24 mouse cellular contexts compared by ENCODE assay signal in genomic region chr6:139895637-139896036, GRCm38 (mm10).
A peak's percentile ranks its signal among the peaks of the same experiment; 100 is the strongest.
DNase-seq lines count a peak whose midpoint lies in the region; ATAC-seq and TF ChIP-seq lines count a peak whose summit lies in the region.
"Had no signal": no experiment of that assay in that cellular context is flagged by ENCODE, and none has a peak within 500 bp of the region (broad histone marks: within the 10 kb centered on the region; RNA-seq: fewer than 3 reads in every experiment).

No protein-coding gene starts in this region.

- no peak for DNase-seq in intestine, embryonic 14.5 days (ENCODE audit: low spot score)
- DNase-seq in lung, adult 18-20 months = no peak
- peak; percentile 31 for DNase-seq in yolk sac, embryonic 10.5 days (ENCODE audit: low spot score)
- no peak for DNase-seq in midbrain, embryonic 10.5 days (ENCODE audit: low spot score)
- no peak for DNase-seq in gastrocnemius, postnatal 36 days
- DNase-seq: adrenal gland, postnatal 36 days; cerebellum, adult 9-10 months; forebrain, postnatal 0 days; gastrocnemius, postnatal 14 days; heart, adult 2 months; heart, postnatal 36 days; layer of hippocampus, adult 9-11 months; liver, postnatal 0 days; right cerebral cortex, adult 18-20 months; right cerebral cortex, postnatal 4 days; thymus, postnatal 14 days had no signal

- no peaks in the 10 kb centered on the region for H3K36me3 ChIP-seq in intestine, embryonic 14.5 days (ENCODE audit: control insufficient read depth, insufficient read depth, low read length)
- no peaks in the 10 kb centered on the region for H3K36me3 ChIP-seq in intestine, postnatal 0 days (ENCODE audit: control insufficient read depth, insufficient read depth)
- no peaks in the 10 kb centered on the region for H3K36me3 ChIP-seq in lung, embryonic 15.5 days
- H3K36me3 ChIP-seq in intestine, embryonic 15.5 days = no peaks in the 10 kb centered on the region
- H3K36me3 ChIP-seq in midbrain, embryonic 10.5 days = no peaks in the 10 kb centered on the region
- H3K36me3 ChIP-seq: heart, embryonic 13.5 days; hindbrain, embryonic 13.5 days; kidney, embryonic 15.5 days; neural tube, embryonic 15.5 days had no signal

- no peak overlapping the region for H3K4me3 ChIP-seq in intestine, embryonic 14.5 days (ENCODE audit: low read depth, low read length)
- H3K4me3 ChIP-seq in intestine, postnatal 0 days (ENCODE audit: low read depth, low read length) = no peak overlapping the region
- no peak overlapping the region for H3K4me3 ChIP-seq in lung, embryonic 15.5 days
- H3K4me3 ChIP-seq in intestine, embryonic 15.5 days (replicated peaks) = no peak overlapping the region
- H3K4me3 ChIP-seq in midbrain, embryonic 10.5 days = no peak overlapping the region
- H3K4me3 ChIP-seq: heart, adult 2 months; heart, embryonic 13.5 days; hindbrain, embryonic 13.5 days; kidney, embryonic 15.5 days; neural tube, embryonic 15.5 days had no signal

- no peaks in the 10 kb centered on the region for H3K27me3 ChIP-seq in intestine, embryonic 14.5 days (replicated peaks; ENCODE audit: control insufficient read depth, insufficient read depth, low read length)
- no peaks in the 10 kb centered on the region for H3K27me3 ChIP-seq in intestine, postnatal 0 days (replicated peaks; ENCODE audit: control insufficient read depth, insufficient read depth, low read length)
- no peaks in the 10 kb centered on the region for H3K27me3 ChIP-seq in lung, embryonic 15.5 days
- no peaks in the 10 kb centered on the region for H3K27me3 ChIP-seq in intestine, embryonic 15.5 days (replicated peaks)
- H3K27me3 ChIP-seq in midbrain, embryonic 10.5 days (ENCODE audit: low read depth, poor library complexity, severe bottlenecking) = no peaks in the 10 kb centered on the region
- H3K27me3 ChIP-seq: heart, embryonic 13.5 days; hindbrain, embryonic 13.5 days; kidney, embryonic 15.5 days; neural tube, embryonic 15.5 days had no signal

- TF ChIP-seq CTCF in intestine, postnatal 0 days (IDR thresholded peaks at IDR 0.05; ENCODE audit: low read depth) = no peak

- 0 out of 2 replicates have a peak, but pooled peaks have one; percentile 40 for ATAC-seq in intestine, embryonic 14.5 days (replicated peaks; ENCODE audit: low FRiP score, low TSS enrichment, low read depth)
- no peak for ATAC-seq in intestine, postnatal 0 days
- ATAC-seq in lung, embryonic 15.5 days (ENCODE audit: borderline replicate concordance, extremely low read depth, low FRiP score, low TSS enrichment) = peak; percentile 88
- ATAC-seq in intestine, embryonic 15.5 days = peak; percentile 75
- ATAC-seq: forebrain, postnatal 0 days; liver, postnatal 0 days had no signal

- peak overlapping the region; percentile 62; the same call in 1 of the 2 replicates for H3K27ac ChIP-seq in intestine, embryonic 14.5 days (ENCODE audit: low read depth)
- no peak overlapping the region for H3K27ac ChIP-seq in intestine, postnatal 0 days (ENCODE audit: low read depth, low read length)
- no peak overlapping the region for H3K27ac ChIP-seq in lung, embryonic 15.5 days
- H3K27ac ChIP-seq in intestine, embryonic 15.5 days = no peak overlapping the region
- no peak overlapping the region for H3K27ac ChIP-seq in midbrain, embryonic 10.5 days (replicated peaks)
- H3K27ac ChIP-seq: heart, adult 2 months; heart, embryonic 13.5 days; hindbrain, embryonic 13.5 days; kidney, embryonic 15.5 days; macrophage; neural tube, embryonic 15.5 days had no signal

- peaks cover 2% of the 10 kb centered on the region; the same call in 1 of the 2 replicates for H3K9me3 ChIP-seq in intestine, embryonic 14.5 days (ENCODE audit: control insufficient read depth, low read length)
- H3K9me3 ChIP-seq in intestine, postnatal 0 days (ENCODE audit: control insufficient read depth) = no peaks in the 10 kb centered on the region
- H3K9me3 ChIP-seq in lung, embryonic 15.5 days = no peaks in the 10 kb centered on the region
- no peaks in the 10 kb centered on the region for H3K9me3 ChIP-seq in intestine, embryonic 15.5 days
- H3K9me3 ChIP-seq in midbrain, embryonic 10.5 days (replicated peaks) = no peaks in the 10 kb centered on the region
- H3K9me3 ChIP-seq: hindbrain, embryonic 13.5 days; kidney, embryonic 15.5 days; neural tube, embryonic 15.5 days had no signal

- intact Hi-C loops in gastrocnemius, postnatal 36 days (cut with DNase I) = no loop called here

- H3K4me2 ChIP-seq in intestine, embryonic 14.5 days (ENCODE audit: low read length) = no peak overlapping the region
- no peak overlapping the region for H3K4me2 ChIP-seq in intestine, postnatal 0 days (replicated peaks; ENCODE audit: low read depth)
- no peak overlapping the region for H3K4me2 ChIP-seq in lung, embryonic 15.5 days
- no peak overlapping the region for H3K4me2 ChIP-seq in intestine, embryonic 15.5 days (replicated peaks)
- H3K4me2 ChIP-seq: heart, embryonic 13.5 days; hindbrain, embryonic 13.5 days; kidney, embryonic 15.5 days; neural tube, embryonic 15.5 days had no signal

- no peak overlapping the region for H3K9ac ChIP-seq in intestine, embryonic 14.5 days (ENCODE audit: low read length)
- H3K9ac ChIP-seq in intestine, postnatal 0 days (ENCODE audit: low read depth, low read length) = no peak overlapping the region
- no peak overlapping the region for H3K9ac ChIP-seq in lung, embryonic 15.5 days
- no peak overlapping the region for H3K9ac ChIP-seq in intestine, embryonic 15.5 days
- H3K9ac ChIP-seq: forebrain, postnatal 0 days; heart, embryonic 13.5 days; hindbrain, embryonic 13.5 days; kidney, embryonic 15.5 days; liver, postnatal 0 days; neural tube, embryonic 15.5 days had no signal

- peaks cover 4% of the 10 kb centered on the region; the same call in 1 of the 2 replicates for H3K4me1 ChIP-seq in intestine, embryonic 14.5 days (replicated peaks; ENCODE audit: control insufficient read depth, insufficient read depth, low read length)
- H3K4me1 ChIP-seq in intestine, postnatal 0 days (replicated peaks; ENCODE audit: control insufficient read depth, insufficient read depth, low read length) = no peaks in the 10 kb centered on the region
- no peaks in the 10 kb centered on the region; the same call in 1 of the 2 replicates for H3K4me1 ChIP-seq in lung, embryonic 15.5 days
- no peaks in the 10 kb centered on the region; the same call in 1 of the 2 replicates for H3K4me1 ChIP-seq in intestine, embryonic 15.5 days (replicated peaks)
- peaks cover 6% of the 10 kb centered on the region; the same call in 1 of the 2 replicates for H3K4me1 ChIP-seq in midbrain, embryonic 10.5 days
- H3K4me1 ChIP-seq: heart, embryonic 13.5 days; kidney, embryonic 15.5 days had no signal

- WGBS in intestine, embryonic 14.5 days = 30% methylated on average over 2 of the region's 2 CpGs
- 40% methylated on average over 2 of the region's 2 CpGs for WGBS in intestine, postnatal 0 days
- 36% methylated on average over 2 of the region's 2 CpGs for WGBS in lung, embryonic 15.5 days
- 47% methylated on average over 2 of the region's 2 CpGs for WGBS in intestine, embryonic 15.5 days
- 78% methylated on average over 2 of the region's 2 CpGs for WGBS in midbrain, embryonic 10.5 days
